10 mouse cellular contexts compared by ENCODE assay signal in the genomic region with DNA sequence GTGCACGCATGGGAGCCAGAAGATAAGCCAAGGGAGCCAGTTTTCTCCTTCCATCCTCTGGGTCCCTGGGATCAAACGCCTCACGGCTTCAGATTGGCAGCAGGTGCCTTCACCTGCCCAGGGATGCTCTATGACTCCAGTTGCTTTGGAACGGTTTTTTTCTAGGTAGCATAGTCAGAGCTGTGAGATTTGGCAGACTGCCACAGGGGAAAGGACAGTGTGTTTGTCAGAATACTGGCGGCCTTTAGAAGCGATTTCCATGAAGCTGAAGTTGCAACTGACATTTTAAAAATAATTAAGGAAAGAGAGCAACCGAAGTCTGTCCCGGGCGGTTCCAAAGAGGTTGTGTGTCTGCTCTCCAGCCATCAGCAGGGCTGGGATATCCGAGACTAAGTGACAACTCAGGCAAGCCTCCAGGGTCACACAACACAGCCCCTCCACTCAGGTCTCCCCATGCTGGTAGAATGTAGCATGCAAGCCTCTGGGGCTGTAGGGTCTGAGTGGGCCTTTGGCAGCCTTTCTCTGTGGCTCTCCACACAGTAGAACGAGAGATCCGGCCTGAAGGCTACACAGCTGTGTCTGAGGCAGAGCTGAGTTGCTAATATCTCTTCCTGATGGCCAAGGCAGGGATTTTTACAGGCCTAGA. TPM values are rescaled to one million over a fixed set of nuclear protein-coding genes. Genes with fewer than 3 reads are reported as not detected.
DNase-seq lines count a peak whose midpoint lies in the region; ATAC-seq and TF ChIP-seq lines count a peak whose summit lies in the region.
"Had no signal": no experiment of that assay in that cellular context is flagged by ENCODE, and none has a peak within 500 bp of the region (broad histone marks: within the 10 kb centered on the region; RNA-seq: fewer than 3 reads in every experiment).

No protein-coding gene starts in this region.

- WGBS in spleen, adult 2 months: 73% methylated on average over 12 of the region's 12 CpGs
- WGBS in heart, embryonic 11.5 days (ENCODE audit: insufficient replicate concordance): 48% methylated on average over 12 of the region's 12 CpGs
- WGBS in limb, embryonic 15.5 days: 63% methylated on average over 12 of the region's 12 CpGs

- H3K4me1 ChIP-seq in spleen, adult 2 months (ENCODE audit: control insufficient read depth, insufficient read depth, insufficient read length): no peaks in the 10 kb centered on the region
- H3K4me1 ChIP-seq in heart, embryonic 11.5 days (ENCODE audit: control insufficient read depth, insufficient read depth, low read length): peaks cover 45% of the 10 kb centered on the region
- H3K4me1 ChIP-seq in limb, embryonic 15.5 days: peaks cover 39% of the 10 kb centered on the region

- no peak for TF ChIP-seq CTCF in spleen, adult 2 months (IDR thresholded peaks at IDR 0.05; ENCODE audit: extremely low read depth, insufficient read depth, insufficient read length, insufficient replicate concordance)

- H3K36me3 ChIP-seq in spleen, adult 2 months (ENCODE audit: control insufficient read depth, insufficient read depth, low read length): no peaks in the 10 kb centered on the region
- no peaks in the 10 kb centered on the region for H3K36me3 ChIP-seq in heart, embryonic 11.5 days (ENCODE audit: control insufficient read depth, insufficient read depth, low read length)
- no peaks in the 10 kb centered on the region for H3K36me3 ChIP-seq in limb, embryonic 15.5 days
- H3K36me3 ChIP-seq: forebrain, embryonic 15.5 days; liver, embryonic 15.5 days had no signal

- peak overlapping the region; percentile 19; the same call in 1 of the 2 replicates for H3K27ac ChIP-seq in spleen, adult 2 months (ENCODE audit: insufficient read depth, low read length)
- H3K27ac ChIP-seq in heart, embryonic 11.5 days (ENCODE audit: low read depth, low read length): peak overlapping the region; percentile 50
- peak overlapping the region; percentile 44 for H3K27ac ChIP-seq in limb, embryonic 15.5 days
- H3K27ac ChIP-seq: forebrain, embryonic 15.5 days; liver, embryonic 15.5 days had no signal

- H3K9ac ChIP-seq in heart, embryonic 11.5 days (ENCODE audit: low read depth, low read length): peak overlapping the region; percentile 54; the same call in 1 of the 2 replicates
- H3K9ac ChIP-seq in limb, embryonic 15.5 days: no peak overlapping the region
- H3K9ac ChIP-seq: forebrain, embryonic 15.5 days; liver, embryonic 15.5 days had no signal

- peak; percentile 95 for DNase-seq in heart, adult 11 months
- DNase-seq in heart, adult 8-10 months (ENCODE audit: low spot score): no peak
- DNase-seq in spleen, adult 2 months (ENCODE audit: low read depth in 1 of 2, low spot score in 2 of 2): no peak
- DNase-seq in spleen, postnatal 4 days (ENCODE audit: low spot score in 2 of 2): no peak
- DNase-seq in right cerebral cortex, postnatal 14 days: no peak
- no peak for DNase-seq in right cerebral cortex, adult 2 months (ENCODE audit: low spot score in 2 of 2)

- ATAC-seq in heart, embryonic 11.5 days (replicated peaks; ENCODE audit: insufficient number of reproducible peaks, low FRiP score, low TSS enrichment): no peak
- no peak for ATAC-seq in limb, embryonic 15.5 days (ENCODE audit: insufficient number of reproducible peaks, low FRiP score, low TSS enrichment, low read depth)
- ATAC-seq: forebrain, embryonic 15.5 days had no signal

- no peak overlapping the region for H3K4me2 ChIP-seq in heart, embryonic 11.5 days
- no peak overlapping the region for H3K4me2 ChIP-seq in limb, embryonic 15.5 days
- H3K4me2 ChIP-seq: forebrain, embryonic 15.5 days; liver, embryonic 15.5 days had no signal

- TF ChIP-seq POLR2A in spleen, adult 2 months (IDR thresholded peaks at IDR 0.05; ENCODE audit: low read depth, low read length): no peak

- H3K27me3 ChIP-seq in spleen, adult 2 months (ENCODE audit: control insufficient read depth, insufficient read depth, low read length): no peaks in the 10 kb centered on the region
- no peaks in the 10 kb centered on the region for H3K27me3 ChIP-seq in heart, embryonic 11.5 days (ENCODE audit: control insufficient read depth, insufficient read depth, low read length)
- H3K27me3 ChIP-seq in limb, embryonic 15.5 days: no peaks in the 10 kb centered on the region
- H3K27me3 ChIP-seq: forebrain, embryonic 15.5 days; liver, embryonic 15.5 days had no signal

- H3K9me3 ChIP-seq in heart, embryonic 11.5 days (replicated peaks; ENCODE audit: control insufficient read depth, low read length): no peaks in the 10 kb centered on the region
- no peaks in the 10 kb centered on the region for H3K9me3 ChIP-seq in limb, embryonic 15.5 days
- H3K9me3 ChIP-seq: forebrain, embryonic 15.5 days; liver, embryonic 15.5 days had no signal

- H3K4me3 ChIP-seq in spleen, adult 2 months (ENCODE audit: extremely low read depth, insufficient read depth, insufficient read length): no peak overlapping the region
- H3K4me3 ChIP-seq in heart, embryonic 11.5 days (ENCODE audit: low read depth, low read length): no peak overlapping the region
- H3K4me3 ChIP-seq in limb, embryonic 15.5 days: no peak overlapping the region
- H3K4me3 ChIP-seq: forebrain, embryonic 15.5 days; liver, embryonic 15.5 days had no signal

RNA-seq across cellular contexts. Expression of a gene that starts 28.4 kb away (rescaled TPM):
- total RNA-seq in heart, adult 8-10 months (2022): 100 to 1,000 TPM; 241 to 287 (median 262) TPM
- 39.8 and 40.1 TPM in 2 replicates for polyA plus RNA-seq in spleen, adult 2 months (2012; rRNA removed)
- 11.5 and 14.8 TPM in 2 replicates for polyA plus RNA-seq in heart, embryonic 11.5 days (2014; fragmentation: Nextera tagmentation; extraction: Ambion mirVana)
- 5.6 and 5.9 TPM in 2 replicates for polyA plus RNA-seq in limb, embryonic 15.5 days (2015; fragmentation: Nextera tagmentation; extraction: Ambion mirVana)
